Mouse (Mus musculus) liver, embryonic 14.5 days (tissue): ENCODE measurements around the gene Lrsam1. TPM values are rescaled to one million over a fixed set of nuclear protein-coding genes. Genes with fewer than 3 reads are reported as not detected.

Experiments
- ATAC-seq: fragments of 200-750 bp; cut with Nextera tagmentation; 2 replicates; pipeline ENCODE4 v1.8.0; 2017; ENCODE audit warnings: moderate number of reproducible peaks, mild to moderate bottlenecking, moderate library complexity; ENCODE audit not compliant: insufficient read depth
- DNase-seq, 3 experiments: peaks; one replicate each; pipeline ENCODE4 v3.0.0-alpha.2; 2012 to 2013; ENCODE audit warnings: low read depth in 3 of 3, low spot score in 3 of 3
- H3K27ac ChIP-seq: fragments of 300-500 bp; sonication (generic); 2 replicates; pipeline ENCODE4 v1.5.1; 2014; ENCODE audit warnings: moderate library complexity, mild to moderate bottlenecking, control low read depth, inconsistent platforms
- H3K27me3 ChIP-seq: fragments of 300-500 bp; sonication (generic); 2 replicates; pipeline ENCODE4 v1.6.1; 2014; ENCODE audit warnings: mild to moderate bottlenecking, low read length, moderate library complexity; ENCODE audit not compliant: control insufficient read depth, insufficient read depth
- H3K36me3 ChIP-seq: fragments of 300-500 bp; sonication (generic); replicated peaks from 2 replicates; pipeline ENCODE4 v1.6.1; 2014; ENCODE audit warnings: low read depth; ENCODE audit not compliant: control insufficient read depth, insufficient read depth
- H3K4me1 ChIP-seq, 2 experiments: fragments of 200-500 bp in 1 of 2; fragments of 300-500 bp in 1 of 2; sonication (generic) in 1 of 2; replicated peaks; 2 replicates each; pipeline ENCODE4 v1.6.1; 2012 to 2014; ENCODE audit warnings: antibody characterized with exemption in 1 of 2, inconsistent platforms in 1 of 2, low read length in 1 of 2; ENCODE audit not compliant: control insufficient read depth in 2 of 2, insufficient read depth in 2 of 2
- H3K4me2 ChIP-seq: fragments of 300-500 bp; sonication (generic); 2 replicates; pipeline ENCODE4 v1.6.1; 2014; ENCODE audit warnings: low read depth, mild to moderate bottlenecking, control low read depth, moderate library complexity
- H3K4me3 ChIP-seq, 2 experiments: fragments of 200-500 bp in 1 of 2; fragments of 300-500 bp in 1 of 2; sonication (generic) in 1 of 2; 2 replicates each; pipeline ENCODE4 v1.5.1; 2012 to 2014; ENCODE audit warnings: low read depth in 2 of 2, low read length in 2 of 2, mild to moderate bottlenecking in 2 of 2, control low read depth in 1 of 2, inconsistent platforms in 1 of 2, moderate library complexity in 1 of 2; ENCODE audit not compliant: insufficient read depth in 1 of 2
- H3K9ac ChIP-seq: fragments of 300-500 bp; sonication (generic); replicated peaks from 2 replicates; pipeline ENCODE4 v1.6.1; 2014; ENCODE audit warnings: mild to moderate bottlenecking, control low read depth, moderate library complexity
- H3K9me3 ChIP-seq: fragments of 300-500 bp; sonication (generic); 2 replicates; pipeline ENCODE4 v1.6.1; 2016; ENCODE audit warnings: low read length, mixed read lengths; ENCODE audit not compliant: control insufficient read depth
- CTCF ChIP-seq: IDR thresholded peaks from 2 replicates; pipeline ENCODE4 v1.5.1; 2016; ENCODE audit warnings: antibody characterized with exemption, low read depth, control low read depth
- EP300 ChIP-seq: IDR thresholded peaks from 2 replicates; pipeline ENCODE4 v1.6.1; 2016; ENCODE audit warnings: antibody characterized with exemption, low read depth
- WGBS: fragments of 180-500 bp; shearing (Covaris S2); extraction: QIAGEN DNeasy Blood & Tissue Kit; methylation state at CpG from one replicate; pipeline ENCODE4 v1.1.7; 2014; ENCODE audit not compliant: insufficient replicate concordance; 5-methylcytosine and 5-hydroxymethylcytosine counted together
- polyA plus RNA-seq, 2 experiments: library from polyadenylated mRNA; depleted of rRNA in 1 of 2; stranded (reverse) in 1 of 2; unstranded in 1 of 2; fragments of >200 nt; fragmentation: Nextera tagmentation in 1 of 2; extraction: Ambion mirVana in 1 of 2; gene quantifications; 2 replicates each; pipeline versions ENCODE4 v1.2.1 to v1.2.3; 2012 to 2014

Lrsam1 gene
- polyA plus RNA-seq, 2 experiments = 1.1 to 2.5 TPM

GRCm38 (mm10) chr2:32940483-32940882, 20.9 kb downstream of the Lrsam1 start:
- no peaks in the 10 kb centered on the region for H3K27me3 ChIP-seq
- TF ChIP-seq CTCF (no peak), EP300 (no peak)
- no peak overlapping the region for H3K9ac ChIP-seq
- H3K4me3 ChIP-seq = no peak overlapping the region
- H3K4me1 ChIP-seq = no peaks in the 10 kb centered on the region
- DNase-seq = no peak
- no peaks in the 10 kb centered on the region for H3K9me3 ChIP-seq
- no peak for ATAC-seq
- no peak overlapping the region for H3K4me2 ChIP-seq
- WGBS = 67% methylated on average over 4 of the region's 4 CpGs
- no peaks in the 10 kb centered on the region for H3K36me3 ChIP-seq
- no peak overlapping the region for H3K27ac ChIP-seq

- no peaks in the 10 kb centered on the region for H3K4me1 ChIP-seq
- no peaks in the 10 kb centered on the region for H3K9me3 ChIP-seq
- H3K27me3 ChIP-seq = no peaks in the 10 kb centered on the region
- no peak overlapping the region for H3K4me2 ChIP-seq
- H3K9ac ChIP-seq = no peak overlapping the region
- H3K27ac ChIP-seq = no peak overlapping the region
- 31% methylated on average over 5 of the region's 5 CpGs for WGBS
- no peaks in the 10 kb centered on the region for H3K36me3 ChIP-seq
- TF ChIP-seq CTCF (peak; percentile 72), EP300 (no peak)
- peak; percentile 49 to 59 (median 57) for DNase-seq
- no peak for ATAC-seq
- H3K4me3 ChIP-seq = no peak overlapping the region
Observed at GRCm38 (mm10) chr2:32939418-32939817, 22.0 kb downstream of the Lrsam1 start.

- H3K27me3 ChIP-seq = no peaks in the 10 kb centered on the region
- H3K4me2 ChIP-seq = no peak overlapping the region
- 67% methylated on average over 5 of the region's 5 CpGs for WGBS
- H3K27ac ChIP-seq = no peak overlapping the region
- TF ChIP-seq EP300 (no peak), CTCF (no peak)
- no peaks in the 10 kb centered on the region for H3K36me3 ChIP-seq
- no peaks in the 10 kb centered on the region for H3K9me3 ChIP-seq
- H3K4me1 ChIP-seq = no peaks in the 10 kb centered on the region
- no peak overlapping the region for H3K9ac ChIP-seq
- DNase-seq (no peak), ATAC-seq (no peak)
- no peak overlapping the region for H3K4me3 ChIP-seq
Observed at GRCm38 (mm10) chr2:32938741-32939140, 22.7 kb downstream of the Lrsam1 start.

- ATAC-seq (no peak), DNase-seq (no peak)
- H3K4me1 ChIP-seq = no peaks in the 10 kb centered on the region
- WGBS = 68% methylated on average over 7 of the region's 7 CpGs
- TF ChIP-seq CTCF (no peak), EP300 (no peak)
- no peaks in the 10 kb centered on the region for H3K27me3 ChIP-seq
- no peaks in the 10 kb centered on the region for H3K36me3 ChIP-seq
- no peak overlapping the region for H3K27ac ChIP-seq
- H3K4me3 ChIP-seq = no peak overlapping the region
- no peak overlapping the region for H3K9ac ChIP-seq
- no peak overlapping the region for H3K4me2 ChIP-seq
- H3K9me3 ChIP-seq = no peaks in the 10 kb centered on the region
Observed at GRCm38 (mm10) chr2:32931730-32932129, 29.7 kb downstream of the Lrsam1 start.

DNA sequence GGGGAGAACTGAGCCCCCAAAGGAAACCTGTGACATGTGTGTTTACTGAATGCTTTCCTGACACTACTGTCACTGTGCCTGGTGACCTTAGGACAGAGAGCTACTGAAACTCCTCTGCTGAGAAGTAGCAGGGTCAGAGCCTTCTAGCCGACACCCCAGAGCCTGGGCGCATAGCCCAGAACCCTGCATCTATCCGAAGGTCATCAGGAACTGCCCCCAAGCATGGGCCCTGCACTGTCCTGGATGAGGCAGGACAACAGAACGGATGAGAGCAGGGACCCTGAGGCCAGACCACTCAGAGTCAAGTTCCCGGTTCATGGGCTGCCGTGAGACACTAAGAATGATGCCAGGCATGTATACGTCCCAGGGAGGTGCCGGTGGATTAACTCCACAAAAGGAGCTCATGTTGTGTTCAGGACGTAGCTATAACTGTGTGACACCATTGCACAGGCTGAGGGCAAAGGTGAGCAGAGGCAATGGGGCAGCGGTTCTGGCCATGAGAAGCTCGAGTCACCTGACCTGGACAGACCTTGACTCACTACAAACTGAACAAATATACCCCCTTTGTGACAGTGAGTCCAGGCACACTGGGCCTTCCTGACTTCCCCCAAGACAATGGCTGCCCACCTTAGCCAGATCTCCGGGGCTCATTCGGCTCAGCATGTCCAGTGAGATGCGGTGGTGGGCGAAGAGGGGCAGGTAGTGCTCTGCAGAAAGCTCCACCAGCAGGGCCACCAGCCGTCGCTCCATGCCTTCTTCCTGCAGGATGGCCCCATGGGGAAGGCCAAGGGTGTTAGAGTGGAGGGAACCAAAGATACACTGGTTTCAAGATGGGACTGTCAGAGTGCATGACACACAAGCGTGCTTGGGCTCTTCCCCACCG, 32.2 kb downstream of the Lrsam1 start:
- WGBS = 74% methylated on average over 19 of the region's 19 CpGs
- no peak overlapping the region for H3K9ac ChIP-seq
- no peak overlapping the region for H3K27ac ChIP-seq

More for the DNA sequence above, 32.2 kb downstream of the Lrsam1 start:
- Histone ChIP-seq H3K4me1 (no peaks in the 10 kb centered on the region), H3K4me2 (no peak overlapping the region), H3K9me3 (no peaks in the 10 kb centered on the region), H3K36me3 (no peaks in the 10 kb centered on the region), H3K27me3 (no peaks in the 10 kb centered on the region), H3K4me3 (no peak overlapping the region)
- no peak for DNase-seq
- ATAC-seq = peak; percentile 48; the same call in 1 of the 2 replicates
- TF ChIP-seq EP300 (no peak), CTCF (no peak)
